Mouse (Mus musculus) layer of hippocampus, postnatal 25 days (tissue): Measurements from ENCODE around the gene Slc4a7. TPM values are rescaled to one million over a fixed set of nuclear protein-coding genes. Genes with fewer than 3 reads are reported as not detected.

Experiments
- DNase-seq, 2 experiments: peaks; one replicate each; pipeline ENCODE4 v3.0.0; 2022; ENCODE audit warnings: mixed read lengths in 2 of 2, low spot score in 1 of 2; ENCODE audit errors: extremely low spot score in 1 of 2
- total RNA-seq, 2 experiments: library from RNA; stranded (reverse); gene quantifications; 2 replicates each; pipeline ENCODE4 v1.2.3; 2021

The Slc4a7 gene
- total RNA-seq: 10 to 100 TPM; 40.1 to 48.5 TPM

DNA sequence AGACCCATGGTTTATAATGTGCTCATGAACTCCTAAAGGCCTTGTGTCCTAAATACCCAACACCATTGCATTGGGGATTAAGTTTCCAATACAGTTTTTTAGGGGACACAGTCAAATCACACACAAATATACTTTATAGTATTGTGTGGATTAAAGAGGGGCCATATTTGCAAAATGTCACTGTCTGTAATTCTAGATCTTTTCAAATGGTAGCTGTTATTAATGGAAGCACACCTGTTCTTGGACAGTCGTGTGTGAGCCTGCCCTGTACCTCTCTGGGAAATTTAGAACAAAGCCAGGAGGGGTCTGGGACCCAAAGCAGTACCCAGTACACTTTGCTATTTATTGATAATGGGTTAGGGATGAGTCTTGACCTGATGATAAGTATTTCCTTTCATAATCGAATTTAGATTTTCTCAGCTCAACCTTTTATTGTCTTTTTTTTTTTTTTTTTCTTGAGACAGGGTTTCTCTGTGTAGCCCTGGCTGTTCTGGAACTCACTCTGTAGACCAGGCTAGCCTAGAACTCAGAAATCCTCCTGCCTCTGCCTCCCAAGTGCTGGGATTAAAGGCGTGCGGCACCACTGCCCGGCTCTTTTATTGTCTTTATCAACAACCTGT, at the start of gene Slc4a7:
Slc4a7 (plus strand) TSS at position 570 of the 620 bp plus-strand sequence.
- no peak for DNase-seq

- no peak for DNase-seq
Observed at GRCm38 (mm10) chr14:14670597-14670996, 31.5 kb upstream of the Slc4a7 start.

GRCm38 (mm10) chr14:14681611-14682010, 20.5 kb upstream of the Slc4a7 start:
- no peak for DNase-seq

DNA sequence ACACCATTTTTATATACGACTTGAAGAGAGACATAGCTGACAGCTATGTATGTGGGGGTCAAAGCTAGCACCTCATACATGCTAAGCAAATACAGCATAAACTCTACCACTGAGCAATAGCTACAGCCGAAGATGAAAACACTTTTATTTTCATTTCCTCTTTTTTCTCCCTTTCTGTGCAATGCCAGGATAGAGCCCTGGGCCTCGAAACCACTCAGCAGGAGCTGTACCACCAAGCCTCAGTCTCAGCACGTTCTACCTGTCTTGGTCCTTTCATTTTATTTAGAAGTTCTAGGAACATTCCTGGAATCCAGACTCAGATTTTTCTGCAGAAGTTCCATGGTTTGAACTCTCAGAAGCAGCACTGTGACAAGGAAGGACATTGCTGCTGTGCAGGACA, 17.3 kb upstream of the Slc4a7 start:
- DNase-seq: no peak

DNA sequence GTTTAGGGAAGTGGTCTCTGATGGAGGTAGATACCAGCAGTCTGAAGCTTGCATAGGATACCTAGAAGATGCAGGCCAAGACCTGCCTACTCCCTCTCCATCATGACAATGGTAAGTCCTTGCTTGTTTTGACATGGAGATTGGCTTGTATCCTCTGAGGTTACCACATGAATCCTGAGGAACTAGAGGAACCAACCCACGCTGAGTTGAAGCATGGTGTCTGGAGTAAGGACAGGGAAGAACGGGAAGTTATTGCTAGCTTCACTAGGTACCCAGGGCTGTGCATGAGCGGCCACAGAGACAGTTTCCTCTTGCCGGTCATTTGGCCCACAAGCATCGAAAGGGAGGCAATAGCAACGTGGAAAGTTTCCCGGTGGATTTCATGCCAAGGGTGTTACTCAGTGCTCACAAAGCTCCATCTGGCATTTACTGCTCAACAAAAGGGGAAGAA, 16.0 kb upstream of the Slc4a7 start:
- DNase-seq: peak in 1 of 2 experiments; percentile 7

GRCm38 (mm10) chr14:14687258-14687890, 14.7 kb upstream of the Slc4a7 start:
- DNase-seq: no peak

GRCm38 (mm10) chr14:14702399-14703345, 593 bp downstream of the Slc4a7 start:
- peak; percentile 70 to 86 for DNase-seq

DNA sequence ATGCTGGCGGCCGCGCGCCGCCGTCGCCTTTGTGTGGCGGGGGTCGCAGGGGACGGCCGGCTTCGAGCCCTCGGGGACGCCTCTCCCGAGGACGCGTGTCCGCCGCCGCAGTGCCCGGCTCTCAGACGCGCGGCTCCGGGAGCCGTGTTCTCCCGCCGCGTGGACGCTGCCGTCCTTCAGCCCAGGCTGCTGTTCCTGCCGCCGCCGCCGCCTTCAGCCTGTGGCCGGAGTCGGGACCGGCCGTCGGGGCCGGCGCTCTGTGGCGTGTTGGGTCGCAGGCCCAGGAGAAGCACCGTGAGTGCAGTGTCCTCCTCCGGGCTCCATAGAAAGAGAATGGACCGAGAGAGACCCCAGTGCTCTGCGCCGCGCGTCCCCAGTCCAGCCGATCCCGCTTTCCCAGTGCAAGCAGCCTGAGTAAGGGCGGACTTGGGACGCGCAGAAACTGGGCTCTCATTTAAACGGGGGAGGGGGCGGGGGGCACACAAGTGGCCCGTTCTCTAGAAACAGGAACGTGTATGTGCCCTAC, 1.3 kb downstream of the Slc4a7 start:
- DNase-seq: peak; percentile 16 to 37

DNA sequence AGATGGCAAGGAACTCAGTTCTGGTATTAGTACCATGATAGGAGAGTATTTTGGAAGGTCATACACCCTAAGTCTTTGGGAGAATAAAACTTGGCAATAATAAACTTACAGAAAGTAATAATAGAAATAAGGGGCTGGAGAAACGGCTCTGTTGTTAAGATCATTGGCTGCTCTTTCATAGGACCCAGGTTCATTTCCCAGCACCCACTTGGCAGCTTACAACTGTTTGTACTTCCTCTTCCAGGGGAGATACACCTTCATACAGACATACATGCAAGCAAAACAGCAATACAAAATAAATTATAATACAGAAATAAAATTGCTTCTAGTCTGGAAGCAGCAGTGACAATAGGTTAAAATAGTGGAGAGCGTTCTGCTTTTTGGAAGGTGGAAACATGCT, 2.6 kb downstream of the Slc4a7 start:
- DNase-seq: no peak

DNA sequence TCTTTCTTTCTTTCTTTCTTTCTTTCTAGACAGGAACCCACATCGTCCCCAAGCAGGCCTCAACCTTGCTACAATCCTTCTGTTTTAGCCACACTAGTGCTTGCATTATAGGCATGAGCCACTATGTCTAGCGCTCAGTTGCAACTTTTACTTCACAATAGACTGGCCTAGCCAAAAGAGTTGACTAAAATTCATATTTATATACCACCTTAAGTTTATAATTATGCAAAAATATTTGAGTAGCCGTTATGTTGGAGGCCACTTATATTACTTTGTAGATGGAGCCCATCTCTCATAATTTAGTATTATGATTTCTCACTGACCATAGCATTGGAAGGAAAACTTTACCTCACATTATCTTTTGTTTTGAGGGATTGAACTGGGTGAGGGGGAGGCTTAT, 3.0 kb downstream of the Slc4a7 start:
- DNase-seq: no peak

GRCm38 (mm10) chr14:14706381-14706780, 4.3 kb downstream of the Slc4a7 start:
- no peak for DNase-seq

DNA sequence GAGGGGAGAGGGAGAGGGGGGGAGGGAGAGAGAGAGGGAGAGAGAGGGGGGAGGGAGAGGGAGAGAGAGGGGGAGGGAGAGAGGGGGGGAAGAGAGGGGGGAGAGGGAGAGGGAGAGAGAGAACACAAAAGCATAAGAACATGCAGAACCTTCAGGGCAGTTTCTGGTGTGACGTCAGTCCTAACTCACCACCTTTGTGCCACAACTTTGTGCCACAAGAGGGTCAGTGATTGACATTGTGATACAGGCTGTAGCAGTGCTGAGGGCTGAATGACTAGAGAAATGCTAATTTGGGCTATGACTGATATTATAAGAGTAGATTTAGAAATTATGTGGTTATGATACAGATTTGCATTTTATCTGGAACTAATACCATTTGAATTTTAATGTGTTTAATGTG, 5.0 kb downstream of the Slc4a7 start:
- DNase-seq: no peak

DNA sequence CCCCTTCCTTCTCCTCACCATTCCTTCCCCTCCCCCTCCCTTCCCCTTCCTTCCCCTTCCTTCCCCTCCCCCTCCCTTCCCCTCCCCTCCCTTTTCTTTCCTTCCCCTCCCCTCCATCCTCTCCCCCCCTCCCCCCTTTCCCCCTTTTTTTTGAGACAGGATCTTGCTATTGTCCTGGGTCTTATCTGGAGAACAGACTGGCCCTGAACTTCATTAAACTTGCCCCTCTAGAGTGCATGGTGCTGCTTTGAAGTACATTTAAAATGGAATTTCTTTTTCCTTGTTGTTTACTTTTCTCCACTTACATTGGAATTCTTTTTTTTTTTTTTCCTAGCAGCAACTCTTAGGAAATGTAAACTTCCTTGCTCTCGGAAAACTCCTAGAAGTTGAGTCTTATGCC, 6.9 kb downstream of the Slc4a7 start:
- DNase-seq: no peak

- DNase-seq: peak in 1 of 2 experiments; percentile 10
Observed at GRCm38 (mm10) chr14:14714130-14714529, 12.1 kb downstream of the Slc4a7 start.

DNA sequence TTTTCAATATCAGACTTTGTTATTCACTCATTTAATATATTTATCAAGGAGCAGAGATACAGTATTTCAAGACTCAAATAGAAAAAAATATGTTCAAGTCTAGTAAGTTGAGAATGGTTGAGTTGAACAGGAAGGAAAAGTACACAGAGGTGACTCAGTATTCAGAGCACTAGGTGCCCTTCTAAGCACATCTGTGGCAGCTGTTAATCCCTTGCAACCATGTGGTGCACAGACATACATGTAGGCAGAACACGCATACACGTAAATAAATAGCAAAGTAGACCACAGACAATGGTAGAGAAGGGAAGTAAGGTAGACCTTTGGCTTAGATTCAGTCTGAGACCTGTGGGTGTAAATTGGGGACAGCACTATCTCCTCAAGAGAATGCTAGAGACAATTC, 13.7 kb downstream of the Slc4a7 start:
- no peak for DNase-seq

GRCm38 (mm10) chr14:14716843-14717242, 14.8 kb downstream of the Slc4a7 start:
- DNase-seq: no peak

DNA sequence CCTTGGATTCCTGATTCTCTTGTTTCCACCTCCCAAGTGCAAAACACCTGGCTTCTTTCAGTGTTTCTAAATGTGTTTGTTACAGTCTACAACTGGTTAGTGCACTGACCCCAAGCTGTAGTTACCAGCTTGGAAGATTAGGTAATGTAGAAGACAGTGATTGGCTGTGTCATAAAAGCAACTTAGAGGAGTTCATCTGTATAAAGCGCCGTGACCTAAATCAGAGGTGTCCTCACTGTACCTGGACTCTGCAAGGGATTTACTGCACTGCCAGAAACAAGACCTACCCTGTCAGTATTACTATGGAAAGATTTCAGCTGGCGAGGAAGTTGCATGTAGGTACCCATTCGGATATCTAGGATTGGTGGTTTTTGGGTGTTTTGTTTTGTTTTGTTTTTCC, 16.5 kb downstream of the Slc4a7 start:
- DNase-seq: no peak

DNA sequence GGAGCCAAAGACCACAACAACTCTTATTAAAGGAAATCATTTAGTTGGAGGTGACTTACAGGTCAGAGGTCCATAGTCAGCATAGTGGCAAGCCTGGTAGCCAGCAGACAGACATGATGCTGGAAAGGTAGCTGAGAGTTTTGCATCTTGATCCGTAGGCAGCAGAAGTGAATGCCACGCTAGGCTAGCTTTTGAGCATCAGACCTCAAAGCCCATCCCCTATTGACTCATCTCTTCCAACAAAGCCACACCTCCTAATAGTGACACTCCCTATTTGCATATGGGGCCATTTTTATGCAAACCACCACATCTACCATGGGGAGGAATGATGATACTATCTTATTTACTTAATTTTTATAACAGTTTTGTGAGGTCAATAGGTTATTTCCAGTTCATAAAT, 79.1 kb downstream of the Slc4a7 start:
- no peak for DNase-seq

DNA sequence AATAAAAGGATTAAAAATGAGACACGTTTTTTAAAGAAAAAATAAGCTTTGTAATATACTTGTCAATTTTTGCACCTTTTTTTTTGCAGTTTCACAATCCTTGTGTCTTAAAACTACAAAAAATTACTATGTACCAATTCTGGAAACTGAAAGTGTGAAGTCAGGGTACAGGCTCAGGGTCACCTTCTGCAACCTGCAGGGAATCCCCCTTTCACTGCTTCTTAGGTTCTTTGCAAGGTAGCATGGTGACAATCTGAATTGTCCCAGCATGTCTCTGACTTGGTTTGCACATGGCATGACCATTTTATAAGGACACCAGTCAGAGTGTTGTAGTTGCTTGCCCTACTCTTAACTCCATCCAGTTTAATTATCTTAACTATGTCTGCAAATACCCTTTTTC, 82.1 kb downstream of the Slc4a7 start:
- no peak for DNase-seq

GRCm38 (mm10) chr14:14786979-14787378, 84.9 kb downstream of the Slc4a7 start:
- DNase-seq: no peak
